Mouse (Mus musculus): ENCODE measurements at regions not wholly inside any gene's neighbourhood (a gene's known extent, or its start where the extent isn't known, plus 50 kb on each side); places are given as distances from the start of the nearest gene placed in this dataset.
"Not testable (repeated sequence)": the region's sequence is repeated elsewhere in the genome, so short reads cannot be mapped to it uniquely, and the experiment has no call there.

DNA sequence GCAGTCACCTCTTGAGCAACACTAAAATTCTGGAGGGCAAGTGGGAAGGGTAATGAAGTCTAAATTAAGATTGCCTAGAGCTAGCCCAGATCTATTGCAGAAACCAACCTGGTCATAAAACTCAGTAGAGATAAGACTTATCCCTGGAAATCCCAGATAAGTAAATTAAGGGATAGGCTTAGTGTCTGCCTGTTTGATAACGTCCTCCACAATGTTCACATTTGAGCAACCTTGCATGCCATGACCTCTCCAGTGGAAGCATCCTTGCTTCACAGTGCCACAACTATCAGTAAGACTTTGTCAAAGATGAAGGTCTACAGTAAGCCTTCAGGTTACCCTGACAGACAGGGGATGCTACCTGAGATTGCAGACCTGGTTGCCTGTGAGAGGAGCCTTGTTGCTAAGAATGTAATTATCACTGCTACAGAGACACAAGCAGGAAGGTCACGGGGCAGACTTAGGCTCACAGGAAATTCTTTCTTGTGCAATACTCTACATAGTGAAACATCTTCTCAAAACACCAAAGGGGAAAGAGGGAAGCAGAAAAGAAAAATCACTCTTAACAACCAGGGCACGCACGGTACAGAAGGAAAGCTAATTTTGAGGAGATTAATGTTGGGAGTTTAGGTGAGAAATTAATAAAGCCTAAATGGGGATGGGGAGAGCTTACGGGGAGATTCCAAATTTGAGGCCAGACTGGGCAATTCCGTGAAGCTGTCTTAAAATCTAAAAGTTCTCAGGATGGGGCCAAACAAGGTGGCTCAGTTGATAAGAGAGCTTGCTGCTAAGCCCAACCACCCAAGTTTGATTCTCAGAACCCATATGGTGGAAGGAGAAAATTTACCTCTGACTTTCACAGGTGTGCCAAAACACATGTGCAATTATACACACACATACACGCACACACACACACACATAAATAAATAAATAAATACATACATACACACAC is 56.9 kb upstream of the Prdm9 start:
- DNase-seq = no peak

DNA sequence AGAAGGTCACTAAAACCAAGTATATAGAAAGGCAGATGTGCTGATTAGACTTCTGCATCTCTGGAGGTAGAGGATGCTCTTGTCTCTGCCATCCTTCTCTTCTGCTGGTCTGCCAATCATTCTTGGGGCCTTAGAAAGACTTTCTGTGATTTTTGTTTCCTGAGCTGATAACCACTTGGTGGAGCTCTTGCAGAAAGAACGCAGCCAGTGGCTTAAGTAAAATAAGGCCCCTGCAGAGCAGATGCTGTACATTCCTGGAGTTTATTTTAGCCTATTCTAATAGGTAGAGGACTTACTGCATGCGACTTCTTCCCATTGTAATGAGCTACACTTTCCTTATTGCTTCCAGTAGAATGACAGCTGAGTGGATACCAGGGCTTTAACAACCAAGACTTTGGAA is 58.8 kb upstream of the Prdm9 start:
- peak; percentile 28 for DNase-seq

DNA sequence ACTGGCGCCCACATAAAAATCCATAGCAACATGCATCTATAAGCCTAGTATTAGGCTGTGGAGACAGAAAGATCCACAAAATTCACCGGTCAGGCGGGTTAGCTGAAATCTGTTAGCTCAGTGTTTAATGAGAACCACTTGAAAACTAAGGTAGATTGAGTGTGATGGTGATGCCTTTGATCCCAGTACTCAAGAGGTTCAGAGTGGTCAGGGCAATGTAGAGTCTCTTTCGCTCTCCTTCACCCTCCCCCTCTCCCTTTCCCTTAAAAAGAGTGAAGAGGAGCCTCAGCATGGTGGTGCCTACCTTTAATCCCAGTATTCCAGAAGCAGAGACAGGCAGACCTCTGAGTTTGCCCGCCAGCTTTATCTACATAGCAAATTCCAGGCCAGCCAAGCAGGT is 66.6 kb upstream of the Prdm9 start:
- no peak for DNase-seq

DNA sequence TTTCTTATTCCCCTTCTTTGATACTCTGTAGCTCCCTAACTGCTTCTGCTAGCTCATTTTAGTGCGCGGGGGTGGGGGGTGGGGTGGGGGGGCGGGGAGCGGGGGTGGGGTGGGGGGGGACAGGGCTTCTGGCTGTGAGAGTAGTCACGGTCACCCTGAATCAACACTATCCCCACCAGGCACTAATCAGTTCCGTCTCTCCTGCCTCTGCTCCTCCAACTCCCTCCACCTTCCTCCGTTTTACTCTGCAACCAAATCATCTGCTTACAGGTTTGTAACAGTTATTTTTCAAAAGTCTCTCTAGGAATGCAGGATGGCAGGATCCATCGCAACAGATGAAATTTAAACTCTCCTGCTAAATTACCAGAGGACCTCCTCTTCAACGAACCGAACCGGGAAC is 67.5 kb upstream of the Prdm9 start:
- DNase-seq = no peak

DNA sequence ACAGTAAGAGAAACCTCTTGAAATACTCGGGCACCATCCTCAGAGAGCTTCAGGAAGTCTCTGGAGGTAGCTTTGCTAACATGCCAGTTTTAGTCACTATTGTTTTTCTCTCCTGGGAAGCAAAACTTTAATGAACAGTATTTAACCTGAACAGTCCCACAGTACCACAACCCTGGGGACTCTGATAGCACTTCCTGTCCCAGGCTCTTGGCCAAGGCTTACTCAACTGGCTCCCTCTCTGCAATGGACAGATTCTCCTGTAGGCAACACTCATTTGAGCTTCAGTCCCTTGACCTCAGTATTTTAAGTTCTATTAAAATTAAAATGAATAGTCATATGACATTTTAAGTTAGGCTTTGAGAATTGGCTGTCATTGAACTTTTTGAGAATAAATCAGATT is 67.9 kb upstream of the Prdm9 start:
- no peak for DNase-seq

DNA sequence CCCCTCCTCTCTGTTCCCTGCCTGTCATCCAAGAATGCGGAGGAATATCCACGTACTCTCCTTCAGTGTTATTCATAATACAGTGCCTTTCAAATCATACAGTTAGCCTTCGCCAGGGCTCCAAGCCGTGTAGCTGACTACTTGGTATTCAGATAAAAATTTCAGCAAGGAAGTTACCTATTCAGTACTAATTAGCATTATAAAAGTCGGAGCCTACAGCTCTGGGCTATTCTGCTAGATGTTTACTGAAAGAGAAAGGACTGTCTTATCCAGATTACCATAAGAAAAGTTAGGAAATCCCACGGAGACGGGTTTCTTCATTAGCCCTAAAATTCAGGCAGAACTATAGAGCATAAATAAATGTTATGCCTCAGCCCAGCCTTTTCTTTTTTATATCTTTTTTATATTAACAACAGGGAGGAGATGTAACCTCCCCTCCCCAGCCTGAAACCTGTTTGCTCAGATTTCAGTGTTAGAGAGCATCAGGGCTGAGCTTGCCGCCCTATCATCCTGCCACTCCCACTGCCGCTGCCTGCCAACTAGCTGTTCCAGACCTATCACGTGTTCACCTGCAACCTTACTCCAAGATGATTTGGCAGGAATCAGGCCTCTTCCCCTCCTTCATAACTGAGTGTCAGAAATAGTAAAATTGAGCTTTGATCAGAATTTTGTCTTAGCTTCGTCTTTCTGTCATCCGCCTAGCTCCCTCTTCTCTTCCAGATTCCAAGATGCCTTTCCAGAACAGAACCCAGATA is 65.5 kb upstream of the Chd1 start:
- DNase-seq = not testable (repeated sequence)

DNA sequence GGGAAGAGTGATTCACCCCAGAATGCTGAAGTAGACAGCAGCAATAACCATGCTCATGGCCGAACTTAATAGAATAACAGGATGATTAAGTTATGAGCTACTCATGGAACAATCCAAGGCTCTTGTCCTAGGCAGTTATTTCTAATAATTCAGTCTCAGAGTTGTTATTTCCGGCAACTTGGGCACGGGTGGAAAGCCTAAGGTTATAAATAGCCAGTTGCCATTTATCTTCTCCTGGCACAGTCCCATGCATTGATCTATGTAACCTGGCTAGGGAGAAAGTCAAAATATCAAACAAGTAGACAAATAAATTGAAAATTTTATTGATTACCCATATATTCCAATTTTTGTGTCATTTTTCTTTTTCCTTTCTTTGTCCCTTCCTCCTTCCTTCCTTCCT is 64.0 kb upstream of the Chd1 start:
- no peak for DNase-seq

DNA sequence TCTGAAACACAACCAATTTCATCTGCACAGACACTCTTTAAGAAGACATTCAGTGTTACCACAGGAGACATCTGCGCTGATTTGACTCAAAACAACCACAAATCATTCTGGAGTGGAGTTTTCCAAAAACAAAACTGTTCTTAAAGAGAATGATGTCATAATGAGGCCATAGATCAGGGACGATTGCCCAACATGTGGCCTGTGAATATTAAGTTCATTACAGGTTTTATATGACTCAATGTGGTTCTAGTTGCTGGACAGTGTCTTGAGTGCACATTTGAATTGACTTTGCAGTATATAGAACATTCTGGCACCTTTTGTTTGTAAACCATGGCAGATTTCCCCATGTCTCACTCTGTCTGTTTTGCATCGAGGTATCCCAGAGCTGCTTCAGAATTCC is 63.0 kb upstream of the Chd1 start:
- DNase-seq = no peak

DNA sequence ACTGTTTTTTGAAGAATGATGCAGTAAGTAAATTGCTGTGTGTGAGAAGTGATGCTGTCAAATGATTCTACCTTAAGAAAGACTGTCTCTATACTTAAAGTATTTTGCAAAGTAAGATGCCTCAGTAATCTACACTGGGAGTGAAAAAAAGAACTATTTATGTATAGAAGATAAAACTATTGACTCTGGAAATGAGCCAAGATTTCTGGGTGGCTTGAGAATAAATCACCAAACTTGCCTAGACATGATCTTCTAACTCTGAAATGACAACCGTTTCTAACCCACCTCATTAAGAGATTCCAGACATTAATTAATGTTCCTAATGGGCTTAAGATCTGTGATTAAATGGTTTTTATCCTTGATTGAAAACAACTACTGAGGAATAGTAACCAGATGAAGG is 58.0 kb upstream of the Chd1 start:
- DNase-seq = no peak

DNA sequence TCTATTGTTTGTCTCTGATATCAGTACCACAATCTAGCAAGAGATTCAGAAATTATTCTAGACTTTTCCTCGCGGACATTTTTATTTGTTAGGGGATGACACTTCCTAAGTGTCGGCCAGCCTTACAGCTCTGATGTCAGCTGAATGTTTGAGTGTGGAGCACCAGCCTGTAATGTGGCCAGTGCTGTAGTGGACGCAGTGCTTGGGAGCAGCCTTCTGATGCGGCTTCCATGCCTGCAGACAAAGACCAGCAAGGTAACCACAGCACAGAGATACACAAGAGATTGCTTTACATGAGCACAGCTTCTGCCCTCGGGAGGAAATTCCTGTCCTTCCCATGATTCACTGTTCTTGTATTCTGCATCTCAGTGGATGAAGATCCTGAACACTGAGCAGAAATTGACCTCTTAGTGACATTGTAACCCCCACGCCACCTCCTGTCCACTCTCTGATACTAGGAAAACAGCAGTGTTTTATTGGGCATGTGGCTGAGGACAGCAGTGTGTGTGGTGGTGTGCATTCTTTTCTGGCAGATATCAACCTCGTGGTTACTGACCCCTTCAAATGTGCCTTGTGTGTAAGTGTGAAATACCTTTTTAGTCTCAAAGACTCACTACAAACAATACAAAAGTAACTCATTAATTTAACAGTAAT is 54.6 kb upstream of the Chd1 start:
- DNase-seq = no peak

DNA sequence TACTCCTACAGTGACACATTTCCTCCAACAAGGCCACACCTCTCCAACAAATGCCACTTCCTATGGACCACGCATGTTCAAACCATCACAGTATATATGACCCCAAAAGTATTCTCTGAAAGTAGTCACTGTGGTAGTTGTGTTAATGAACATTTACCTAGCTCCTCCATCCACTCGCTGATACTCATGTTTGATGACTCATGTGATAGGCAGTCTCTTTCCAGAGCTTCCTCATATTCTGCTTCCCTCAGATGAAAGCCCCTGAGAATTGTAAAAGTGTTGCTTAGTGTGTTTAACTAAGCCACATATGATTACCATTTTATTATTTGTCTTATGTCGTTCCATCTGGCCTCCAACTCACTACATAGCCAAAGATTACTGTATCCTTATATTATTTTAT is 52.9 kb upstream of the Chd1 start:
- no peak for DNase-seq
